Mouse (Mus musculus): Measurements from ENCODE around the gene Fam117a. TPM values are rescaled to one million over a fixed set of nuclear protein-coding genes. Genes with fewer than 3 reads are reported as not detected.

The Fam117a gene
- polyA plus RNA-seq (2015; fragmentation: Nextera tagmentation; extraction: Ambion mirVana) = 5.5 and 7.4 TPM in 2 replicates

DNA sequence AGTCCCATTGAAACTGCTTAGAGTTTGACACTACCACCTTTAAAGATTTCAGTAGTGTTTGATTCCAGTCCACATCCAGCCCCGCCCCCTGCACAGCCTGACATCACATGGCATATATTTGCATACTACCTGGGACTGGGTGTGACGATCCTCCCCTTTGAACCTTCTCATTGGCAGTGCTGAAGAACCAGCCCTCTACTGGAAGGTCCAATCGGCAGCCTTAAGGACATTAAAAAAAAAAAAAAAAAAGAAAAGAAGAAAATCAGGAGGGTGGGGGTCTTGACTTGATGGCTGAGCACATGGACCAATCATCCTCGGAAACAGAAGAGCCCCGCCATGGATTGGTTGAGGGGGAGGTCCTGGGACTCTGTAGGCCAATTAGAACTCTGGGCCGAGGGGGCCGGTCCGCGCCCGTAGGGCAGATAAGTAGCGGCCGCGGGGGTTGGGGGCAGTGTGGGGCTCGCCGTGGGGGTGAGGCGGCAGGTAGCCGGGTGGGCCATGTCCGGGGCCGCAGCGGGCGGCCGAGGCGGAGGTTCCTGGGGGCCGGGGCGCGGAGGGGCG, at the start of gene Fam117a:
Gene Fam117a, plus strand, starts transcription at position 451 of the 561 bp plus-strand sequence.
- peak within 1 kb of the TSS; percentile 91 for H3K4me2 ChIP-seq (replicated peaks; ENCODE audit: low read depth)
- H3K27ac ChIP-seq (ENCODE audit: low read depth, low read length) = 0 out of 2 replicates have a peak within 1 kb of the TSS, but pooled peaks have one; percentile 3
- H3K36me3 ChIP-seq (ENCODE audit: control insufficient read depth, insufficient read depth) = no peaks in the 10 kb centered on the region
- peak; percentile 93 for ATAC-seq
- H3K4me1 ChIP-seq (replicated peaks; ENCODE audit: control insufficient read depth, insufficient read depth, low read length) = peaks cover 12% of the 10 kb centered on the region; the same call in 1 of the 2 replicates
- peak within 1 kb of the TSS; percentile 77 for H3K4me3 ChIP-seq (ENCODE audit: low read depth, low read length)
- no peaks in the 10 kb centered on the region for H3K27me3 ChIP-seq (replicated peaks; ENCODE audit: control insufficient read depth, insufficient read depth, low read length)
- no peak; the same call in 1 of the 2 replicates for TF ChIP-seq CTCF (IDR thresholded peaks at IDR 0.05; ENCODE audit: low read depth)
- H3K9me3 ChIP-seq (ENCODE audit: control insufficient read depth) = no peaks in the 10 kb centered on the region
- WGBS = under 1% methylated on average over 27 of the region's 27 CpGs
- peak within 1 kb of the TSS; percentile 72 for H3K9ac ChIP-seq (ENCODE audit: low read depth, low read length)

DNA sequence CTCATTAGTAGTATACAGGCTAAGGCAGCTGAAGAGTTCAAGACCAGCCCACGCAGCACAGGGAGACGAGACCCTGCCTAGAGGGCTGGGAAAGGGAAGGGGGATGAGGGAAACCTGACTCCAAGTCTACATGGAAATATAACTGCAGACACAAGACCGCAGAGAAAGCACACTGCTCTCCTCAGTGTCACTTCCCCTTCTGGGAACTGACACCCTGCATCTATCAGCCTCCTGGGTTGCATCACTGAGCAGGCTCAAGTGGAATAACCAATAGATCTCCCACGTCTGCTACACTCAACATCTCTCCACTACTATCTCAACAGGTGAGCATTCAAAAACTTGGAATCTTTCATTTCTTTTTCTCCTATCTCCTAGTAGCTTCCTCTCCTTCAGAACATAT, 44.8 kb upstream of the Fam117a start:
- Histone ChIP-seq H3K9me3 (ENCODE audit: control insufficient read depth) (no peaks in the 10 kb centered on the region), H3K4me2 (replicated peaks; ENCODE audit: low read depth) (no peak overlapping the region), H3K36me3 (ENCODE audit: control insufficient read depth, insufficient read depth) (peaks cover 84% of the 10 kb centered on the region), H3K4me3 (ENCODE audit: low read depth, low read length) (no peak overlapping the region), H3K27me3 (replicated peaks; ENCODE audit: control insufficient read depth, insufficient read depth, low read length) (no peaks in the 10 kb centered on the region), H3K9ac (ENCODE audit: low read depth, low read length) (no peak overlapping the region), H3K27ac (ENCODE audit: low read depth, low read length) (no peak overlapping the region), H3K4me1 (replicated peaks; ENCODE audit: control insufficient read depth, insufficient read depth, low read length) (no peaks in the 10 kb centered on the region)
- 82% methylated on average over 4 of the region's 4 CpGs for WGBS
- no peak for TF ChIP-seq CTCF (IDR thresholded peaks at IDR 0.05; ENCODE audit: low read depth)
- no peak for ATAC-seq

DNA sequence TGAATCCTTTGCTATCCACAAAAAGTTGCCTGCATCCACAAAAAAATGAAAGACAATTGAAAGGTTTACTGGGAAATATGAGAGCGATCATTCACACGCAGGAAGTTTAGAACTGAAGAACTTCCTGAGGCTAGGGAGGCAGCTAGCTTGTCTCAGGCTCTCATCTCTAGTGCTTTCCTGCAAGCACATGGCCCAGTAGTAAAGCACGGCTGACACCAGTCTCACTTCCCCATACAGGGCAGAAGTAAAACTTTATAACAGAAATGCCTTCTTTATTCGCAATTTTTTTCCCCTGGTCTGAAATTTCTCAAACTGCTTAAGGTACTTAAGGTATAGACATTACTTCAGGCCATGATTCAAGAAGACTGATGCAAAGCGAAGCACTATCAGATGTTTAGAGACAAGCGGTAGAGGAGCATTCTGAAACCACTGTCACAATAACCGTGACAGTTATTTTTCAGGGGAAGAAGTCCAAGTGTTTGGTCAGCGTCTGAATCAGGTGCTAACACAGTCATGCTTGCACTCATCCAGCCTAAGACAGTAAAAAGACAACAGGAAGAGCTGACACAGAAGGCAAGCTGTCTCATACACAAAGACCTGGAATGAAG, 43.7 kb upstream of the Fam117a start:
- no peak overlapping the region for H3K4me3 ChIP-seq (ENCODE audit: low read depth, low read length)
- TF ChIP-seq CTCF (IDR thresholded peaks at IDR 0.05; ENCODE audit: low read depth) = no peak
- no peaks in the 10 kb centered on the region for H3K9me3 ChIP-seq (ENCODE audit: control insufficient read depth)
- no peak overlapping the region for H3K9ac ChIP-seq (ENCODE audit: low read depth, low read length)
- WGBS = 81% methylated on average over 8 of the region's 8 CpGs
- no peaks in the 10 kb centered on the region for H3K27me3 ChIP-seq (replicated peaks; ENCODE audit: control insufficient read depth, insufficient read depth, low read length)
- H3K4me2 ChIP-seq (replicated peaks; ENCODE audit: low read depth) = no peak overlapping the region
- ATAC-seq = no peak
- peaks cover 81% of the 10 kb centered on the region for H3K36me3 ChIP-seq (ENCODE audit: control insufficient read depth, insufficient read depth)
- no peak overlapping the region for H3K27ac ChIP-seq (ENCODE audit: low read depth, low read length)
- no peaks in the 10 kb centered on the region for H3K4me1 ChIP-seq (replicated peaks; ENCODE audit: control insufficient read depth, insufficient read depth, low read length)

GRCm38 (mm10) chr11:95295736-95296135, 41.1 kb upstream of the Fam117a start:
- Histone ChIP-seq H3K36me3 (ENCODE audit: control insufficient read depth, insufficient read depth) (peaks cover 77% of the 10 kb centered on the region), H3K4me2 (replicated peaks; ENCODE audit: low read depth) (no peak overlapping the region), H3K9me3 (ENCODE audit: control insufficient read depth) (no peaks in the 10 kb centered on the region), H3K27ac (ENCODE audit: low read depth, low read length) (no peak overlapping the region), H3K4me1 (replicated peaks; ENCODE audit: control insufficient read depth, insufficient read depth, low read length) (no peaks in the 10 kb centered on the region), H3K4me3 (ENCODE audit: low read depth, low read length) (no peak overlapping the region), H3K9ac (ENCODE audit: low read depth, low read length) (no peak overlapping the region), H3K27me3 (replicated peaks; ENCODE audit: control insufficient read depth, insufficient read depth, low read length) (no peaks in the 10 kb centered on the region)
- WGBS = 93% methylated on average over 13 of the region's 13 CpGs
- TF ChIP-seq CTCF (IDR thresholded peaks at IDR 0.05; ENCODE audit: low read depth) = 0 out of 2 replicates have a peak, but pooled peaks have one; percentile 3
- no peak for ATAC-seq

GRCm38 (mm10) chr11:95298146-95298545, 38.7 kb upstream of the Fam117a start:
- no peaks in the 10 kb centered on the region for H3K9me3 ChIP-seq (ENCODE audit: control insufficient read depth)
- 19% methylated on average over 2 of the region's 2 CpGs for WGBS
- no peak overlapping the region for H3K4me2 ChIP-seq (replicated peaks; ENCODE audit: low read depth)
- H3K27me3 ChIP-seq (replicated peaks; ENCODE audit: control insufficient read depth, insufficient read depth, low read length) = no peaks in the 10 kb centered on the region
- no peaks in the 10 kb centered on the region for H3K4me1 ChIP-seq (replicated peaks; ENCODE audit: control insufficient read depth, insufficient read depth, low read length)
- ATAC-seq = no peak
- peaks cover 77% of the 10 kb centered on the region for H3K36me3 ChIP-seq (ENCODE audit: control insufficient read depth, insufficient read depth)
- no peak overlapping the region for H3K27ac ChIP-seq (ENCODE audit: low read depth, low read length)
- no peak overlapping the region for H3K9ac ChIP-seq (ENCODE audit: low read depth, low read length)
- no peak overlapping the region for H3K4me3 ChIP-seq (ENCODE audit: low read depth, low read length)
- TF ChIP-seq CTCF (IDR thresholded peaks at IDR 0.05; ENCODE audit: low read depth) = peak; percentile 90

- H3K4me1 ChIP-seq (replicated peaks; ENCODE audit: control insufficient read depth, insufficient read depth, low read length) = no peaks in the 10 kb centered on the region
- H3K27ac ChIP-seq (ENCODE audit: low read depth, low read length) = peak overlapping the region; percentile 30; the same call in 1 of the 2 replicates
- no peak overlapping the region for H3K9ac ChIP-seq (ENCODE audit: low read depth, low read length)
- H3K4me3 ChIP-seq (ENCODE audit: low read depth, low read length) = no peak overlapping the region
- no peak overlapping the region for H3K4me2 ChIP-seq (replicated peaks; ENCODE audit: low read depth)
- WGBS = 86% methylated on average over 12 of the region's 12 CpGs
- peaks cover 61% of the 10 kb centered on the region for H3K36me3 ChIP-seq (ENCODE audit: control insufficient read depth, insufficient read depth)
- ATAC-seq = no peak
- H3K9me3 ChIP-seq (ENCODE audit: control insufficient read depth) = no peaks in the 10 kb centered on the region
- no peak for TF ChIP-seq CTCF (IDR thresholded peaks at IDR 0.05; ENCODE audit: low read depth)
- no peaks in the 10 kb centered on the region for H3K27me3 ChIP-seq (replicated peaks; ENCODE audit: control insufficient read depth, insufficient read depth, low read length)
These were observed 36.9 kb upstream of the Fam117a start for GRCm38 (mm10) chr11:95299886-95300285.

Data from intestine, postnatal 0 days (tissue).